Mouse (Mus musculus): ENCODE measurements around the gene Mettl26.

DNA sequence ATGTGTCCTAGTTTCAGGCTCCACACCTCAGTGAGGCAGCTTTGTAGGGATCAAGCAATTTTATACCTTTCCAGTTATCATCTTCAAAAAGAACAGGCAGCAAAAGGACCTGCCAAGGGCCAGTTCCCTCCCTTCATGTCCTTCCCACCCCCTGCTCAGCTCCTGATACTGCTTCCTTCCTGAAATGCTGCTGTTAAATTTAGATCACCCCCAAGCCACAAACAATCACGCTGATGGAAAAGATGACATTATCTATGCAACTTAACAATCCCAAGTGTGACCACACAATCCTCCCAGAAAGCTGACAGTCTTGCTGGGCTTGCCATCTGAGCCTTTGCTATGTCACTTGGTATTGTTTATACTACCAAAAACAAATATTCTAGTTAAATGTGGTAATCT, 39.0 kb downstream of the Mettl26 start:
- TF ChIP-seq POLR2A (IDR thresholded peaks at IDR 0.05; ENCODE audit: extremely low read depth, insufficient read depth, low read length) (no peak), CTCF (IDR thresholded peaks at IDR 0.05; ENCODE audit: extremely low read depth, insufficient read depth, low read length) (no peak)
